Mouse (Mus musculus) spleen, adult 2 months (tissue): Measurements from ENCODE around the gene Kat6b.

ENCODE experiments used
- CTCF ChIP-seq: fragments of 200-500 bp; IDR thresholded peaks from 2 replicates; pipeline ENCODE4 v1.5.1; 2011; ENCODE audit warnings: mild to moderate bottlenecking, inconsistent platforms; ENCODE audit not compliant: insufficient read depth, insufficient read length, insufficient replicate concordance; ENCODE audit errors: extremely low read depth
- POLR2A ChIP-seq: fragments of 200-500 bp; IDR thresholded peaks from 2 replicates; pipeline ENCODE4 v1.6.1; 2011; ENCODE audit warnings: low read depth, low read length, inconsistent platforms

DNA sequence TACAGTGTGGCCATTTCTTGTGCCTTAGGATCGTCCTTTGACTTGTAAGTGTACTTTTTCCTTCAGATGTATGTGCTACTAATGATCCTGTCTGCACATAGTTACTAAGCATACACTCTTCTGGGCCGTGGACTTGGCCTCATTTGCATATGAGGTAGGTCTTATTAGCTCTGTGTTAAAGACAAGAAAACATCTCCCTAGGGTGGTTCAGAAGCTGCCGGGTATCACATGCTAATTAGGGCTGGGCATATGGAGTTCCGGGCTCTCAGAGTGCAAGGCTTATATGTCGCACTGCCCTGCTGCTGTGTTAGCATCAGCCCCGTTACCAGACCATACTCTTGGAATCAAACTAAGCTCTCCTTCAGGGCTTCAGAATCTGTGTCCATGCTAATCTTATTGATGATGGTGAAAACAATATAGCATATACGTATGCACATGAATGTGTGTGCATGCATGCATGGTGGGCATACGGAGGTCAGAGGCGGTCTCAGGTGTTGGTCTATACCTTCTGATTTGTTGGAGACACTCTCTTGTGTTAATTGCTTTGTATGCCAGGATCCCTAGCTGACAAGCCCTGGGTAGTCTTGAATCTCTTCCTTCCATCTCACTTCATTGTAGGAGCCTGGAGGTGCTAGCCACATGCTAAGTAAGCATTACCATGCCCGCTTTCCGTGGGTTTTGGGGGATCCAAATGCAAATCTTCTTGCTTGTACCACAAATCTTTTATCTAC is 53.5 kb downstream of the Kat6b start:
- no peak for TF ChIP-seq CTCF
- TF ChIP-seq POLR2A = no peak
